Mouse (Mus musculus): ENCODE measurements around the gene Aup1. TPM values are rescaled to one million over a fixed set of nuclear protein-coding genes. Genes with fewer than 3 reads are reported as not detected.

The Aup1 gene
- total RNA-seq, 2 experiments from 2014 or later, result 100 to 114 TPM

GRCm38 (mm10) chr6:83092416-83093127, 38.3 kb downstream of the Aup1 start:
- DNase-seq (ENCODE audit: low spot score in 2 of 2), result no peak
- intact Hi-C loops (cut with DNase I), result no loop called here

GRCm38 (mm10) chr6:83095968-83096367, 41.6 kb downstream of the Aup1 start:
- no peak for DNase-seq (ENCODE audit: low spot score in 2 of 2)
- intact Hi-C loops (cut with DNase I), result no loop called here

- intact Hi-C loops (cut with DNase I), result no loop called here
- DNase-seq (ENCODE audit: low spot score in 2 of 2), result no peak
Observed at GRCm38 (mm10) chr6:83098411-83098810, 44.1 kb downstream of the Aup1 start.

- intact Hi-C loops (cut with DNase I), result loop anchor here (1.0 to 10.0 kb wide), 3 partner anchors 23 to 187 kb away; no protein-coding TSS in a partner anchor
- DNase-seq (ENCODE audit: low spot score in 2 of 2), result peak; percentile 89 to 94
Observed at GRCm38 (mm10) chr6:83101316-83101687, 47.0 kb downstream of the Aup1 start, which contains the start of the genes Ccdc142 and Gm42688. Gene Ccdc142, plus strand, starts transcription at chr6:83101601. Gene Gm42688, plus strand, starts transcription at chr6:83101617.

- DNase-seq (ENCODE audit: low spot score in 2 of 2), result peak; percentile 60 to 71
- intact Hi-C loops (cut with DNase I), result loop anchor here (1.0 to 10.0 kb wide), 4 partner anchors 24 to 187 kb away; partner anchors contain the start of gene Aup1
Observed at GRCm38 (mm10) chr6:83101688-83102556, 47.6 kb downstream of the Aup1 start.

GRCm38 (mm10) chr6:83103130-83103650, 48.9 kb downstream of the Aup1 start:
- no peak for DNase-seq (ENCODE audit: low spot score in 2 of 2)

GRCm38 (mm10) chr6:83104158-83104557, 49.8 kb downstream of the Aup1 start:
- intact Hi-C loops (cut with DNase I), result loop anchor here (10.0 kb wide), 1 partner anchor 189 kb away; no protein-coding TSS in a partner anchor

More at GRCm38 (mm10) chr6:83103130-83103650, 48.9 kb downstream of the Aup1 start:
- intact Hi-C loops (cut with DNase I), result loop anchor here (10.0 kb wide), 1 partner anchor 188 kb away; no protein-coding TSS in a partner anchor

More at GRCm38 (mm10) chr6:83104158-83104557, 49.8 kb downstream of the Aup1 start:
- DNase-seq (ENCODE audit: low spot score in 2 of 2), result peak; percentile 27 to 75

Small RNAs within 50 kb of the gene (microRNA-seq; reads per million reads assigned to microRNA genes)
- gene Mir3470a (0 reads per million in 2 experiments), gene Mir7040 (0 reads per million in 2 experiments)

Other genes with a start within 250 kb of the Aup1 start
- 10 to 100 TPM; 37.5 to 40.6 TPM for gene Sema4f, start 114.8 kb upstream of the Aup1 start, total RNA-seq (2021)
- not detected for gene M1ap, start 107.6 kb upstream of the Aup1 start, total RNA-seq (2021)
- 1 to 10 TPM; 1.1 to 1.6 TPM for gene Dok1, start 21.1 kb upstream of the Aup1 start, total RNA-seq (2021)
- 1 to 10 TPM; 1.9 to 2.7 TPM for gene Loxl3, start 20.3 kb upstream of the Aup1 start, total RNA-seq (2021)
- gene Htra2, start 752 bp downstream of the Aup1 start, total RNA-seq (2021), result 10 to 100 TPM; 42.9 to 45.4 TPM
- under 1 TPM; 0.25 to 0.99 TPM for gene Dqx1, start 3.3 kb downstream of the Aup1 start, total RNA-seq (2021)
- not detected for gene Tlx2, start 15.8 kb downstream of the Aup1 start, total RNA-seq (2021)
- gene Pcgf1, start 23.3 kb downstream of the Aup1 start, total RNA-seq (2021), result 10 to 100 TPM; 21.3 to 24.4 TPM
- under 1 TPM in 1 of 2 experiments, not detected in 1; 0.46 TPM for gene Lbx2, start 31.8 kb downstream of the Aup1 start, total RNA-seq (2021)
- gene Ccdc142, start 47.1 kb downstream of the Aup1 start, total RNA-seq (2021), result 1 to 10 TPM; 3.2 to 4.1 TPM
- 1 to 10 TPM; 3.9 to 5.0 TPM for gene Gm42688, start 47.1 kb downstream of the Aup1 start, total RNA-seq (2021)
- 10 to 100 TPM; 60.3 to 66.6 TPM for gene Mrpl53, start 54.5 kb downstream of the Aup1 start, total RNA-seq (2021)
- 10 to 100 TPM; 27.2 to 28.0 TPM for gene Mogs, start 61.0 kb downstream of the Aup1 start, total RNA-seq (2021)
- 10 to 100 TPM; 36.7 to 48.7 TPM for gene Wbp1, start 67.0 kb downstream of the Aup1 start, total RNA-seq (2021)
- 10 to 100 TPM; 11.2 to 21.3 TPM for gene Ino80b, start 70.9 kb downstream of the Aup1 start, total RNA-seq (2021)
- gene Rtkn, start 80.9 kb downstream of the Aup1 start, total RNA-seq (2021), result 10 to 100 TPM; 51.2 to 76.8 TPM
- 10 to 100 TPM; 28.8 to 29.1 TPM for gene Wdr54, start 101.9 kb downstream of the Aup1 start, total RNA-seq (2021)
- gene 1700003E16Rik, start 101.9 kb downstream of the Aup1 start, total RNA-seq (2021), result 10 to 100 TPM; 28.8 to 30.2 TPM
- gene Dctn1, start 111.4 kb downstream of the Aup1 start, total RNA-seq (2021), result 100 to 1,000 TPM; 329 to 365 TPM
- gene Slc4a5, start 165.3 kb downstream of the Aup1 start, total RNA-seq (2021), result 1 to 10 TPM; 2.3 to 2.5 TPM

Data from left cerebral cortex, postnatal 25 days (tissue).